Mouse (Mus musculus) forebrain, embryonic 12.5 days (tissue): Measurements from ENCODE around the gene Neurog2. TPM values are rescaled to one million over a fixed set of nuclear protein-coding genes. Genes with fewer than 3 reads are reported as not detected.
A peak's percentile ranks its signal among the peaks of the same experiment; 100 is the strongest.

Source experiments
- ATAC-seq: fragments of 200-750 bp; cut with Nextera tagmentation; 2 replicates; pipeline ENCODE4 v1.8.0; 2017; ENCODE audit warnings: moderate TSS enrichment; ENCODE audit not compliant: low FRiP score
- H3K27ac ChIP-seq: fragments of 300-500 bp; sonication (generic); 2 replicates; pipeline ENCODE4 v1.5.1; 2016; ENCODE audit warnings: mild to moderate bottlenecking
- H3K27me3 ChIP-seq: fragments of 300-500 bp; sonication (generic); 2 replicates; pipeline ENCODE4 v1.6.1; 2016; ENCODE audit warnings: mild to moderate bottlenecking
- H3K36me3 ChIP-seq: fragments of 300-500 bp; sonication (generic); replicated peaks from 2 replicates; pipeline ENCODE4 v1.6.1; 2016; ENCODE audit warnings: mild to moderate bottlenecking
- H3K4me1 ChIP-seq: fragments of 300-500 bp; sonication (generic); 2 replicates; pipeline ENCODE4 v1.6.1; 2016
- H3K4me2 ChIP-seq: fragments of 300-500 bp; sonication (generic); 2 replicates; pipeline ENCODE4 v1.6.1; 2016; ENCODE audit warnings: mild to moderate bottlenecking, moderate library complexity
- H3K4me3 ChIP-seq: fragments of 300-500 bp; sonication (generic); replicated peaks from 2 replicates; pipeline ENCODE4 v1.5.1; 2016; ENCODE audit warnings: mild to moderate bottlenecking
- H3K9ac ChIP-seq: fragments of 300-500 bp; sonication (generic); 2 replicates; pipeline ENCODE4 v1.6.1; 2016; ENCODE audit warnings: mild to moderate bottlenecking
- H3K9me3 ChIP-seq: fragments of 300-500 bp; sonication (generic); 2 replicates; pipeline ENCODE4 v1.6.1; 2016
- WGBS: fragments of 180-500 bp; shearing (Covaris S2); methylation state at CpG from one replicate; pipeline ENCODE4 v1.1.7; 2016; 5-methylcytosine and 5-hydroxymethylcytosine counted together
- polyA plus RNA-seq: library from polyadenylated mRNA; unstranded; fragments of >200 nt; fragmentation: Nextera tagmentation; extraction: Ambion mirVana; gene quantifications from 2 replicates; pipeline ENCODE4 v1.2.1, GENCODE M21; 2016

Gene Neurog2
- polyA plus RNA-seq, 1 experiment from 2014 or later, result 168 TPM

- peak; percentile 55; the same call in 1 of the 2 replicates for ATAC-seq
- Histone ChIP-seq H3K4me1 (peaks cover 25% of the 10 kb centered on the region), H3K4me3 (no peak overlapping the region), H3K9ac (no peak overlapping the region; the same call in 1 of the 2 replicates), H3K9me3 (no peaks in the 10 kb centered on the region), H3K36me3 (no peaks in the 10 kb centered on the region), H3K27me3 (peaks cover 21% of the 10 kb centered on the region), H3K4me2 (peak overlapping the region; percentile 25; the same call in 1 of the 2 replicates), H3K27ac (peak overlapping the region; percentile 59)
- WGBS, result 21% methylated on average over 22 of the region's 22 CpGs
Measured at GRCm38 (mm10) chr3:127661646-127662531, 29.0 kb downstream of the Neurog2 start.

DNA sequence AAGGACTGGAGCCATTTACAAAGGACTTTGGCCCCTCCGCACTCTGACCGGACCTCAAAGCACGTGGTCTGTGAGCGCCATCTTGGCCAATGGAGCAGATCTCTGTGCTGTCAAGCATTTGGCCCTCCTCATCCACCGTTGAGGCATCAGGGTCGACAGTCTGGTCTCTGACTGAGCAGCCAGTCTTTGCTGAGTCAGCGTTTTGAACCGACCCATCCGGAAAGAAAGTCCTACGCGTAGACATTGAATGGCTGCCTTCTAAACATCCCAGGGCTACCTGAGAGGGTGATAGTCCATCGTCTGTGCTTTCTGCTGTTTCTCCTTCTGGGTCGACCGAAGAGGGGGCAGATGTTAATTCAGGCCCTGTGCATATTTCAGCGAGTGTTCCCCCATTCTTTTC, 46.8 kb downstream of the Neurog2 start:
- Histone ChIP-seq H3K27ac (no peak overlapping the region), H3K27me3 (peaks cover 18% of the 10 kb centered on the region), H3K4me1 (no peaks in the 10 kb centered on the region), H3K36me3 (no peaks in the 10 kb centered on the region), H3K4me2 (no peak overlapping the region), H3K4me3 (no peak overlapping the region), H3K9ac (no peak overlapping the region), H3K9me3 (no peaks in the 10 kb centered on the region)
- no peak for ATAC-seq
- 90% methylated on average over 15 of the region's 15 CpGs for WGBS

Other genes starting within 250 kb of the Neurog2 start
- 118 and 121 TPM in 2 replicates for gene Ank2, start 133.8 kb upstream of the Neurog2 start, polyA plus RNA-seq
- gene Larp7, start 79.8 kb upstream of the Neurog2 start, polyA plus RNA-seq, result 72.5 and 75.1 TPM in 2 replicates
- gene Zgrf1, start 79.6 kb upstream of the Neurog2 start, polyA plus RNA-seq, result 16.5 and 20.0 TPM in 2 replicates
- 1.6 and 2.2 TPM in 2 replicates for gene Alpk1, start 147.4 kb downstream of the Neurog2 start, polyA plus RNA-seq
- 3.8 and 4.2 TPM in 2 replicates for gene Tifa, start 156.7 kb downstream of the Neurog2 start, polyA plus RNA-seq
- 74.2 and 80.9 TPM in 2 replicates for gene Ap1ar, start 204.4 kb downstream of the Neurog2 start, polyA plus RNA-seq